Mouse (Mus musculus): ENCODE measurements around the gene Chchd2.

DNA sequence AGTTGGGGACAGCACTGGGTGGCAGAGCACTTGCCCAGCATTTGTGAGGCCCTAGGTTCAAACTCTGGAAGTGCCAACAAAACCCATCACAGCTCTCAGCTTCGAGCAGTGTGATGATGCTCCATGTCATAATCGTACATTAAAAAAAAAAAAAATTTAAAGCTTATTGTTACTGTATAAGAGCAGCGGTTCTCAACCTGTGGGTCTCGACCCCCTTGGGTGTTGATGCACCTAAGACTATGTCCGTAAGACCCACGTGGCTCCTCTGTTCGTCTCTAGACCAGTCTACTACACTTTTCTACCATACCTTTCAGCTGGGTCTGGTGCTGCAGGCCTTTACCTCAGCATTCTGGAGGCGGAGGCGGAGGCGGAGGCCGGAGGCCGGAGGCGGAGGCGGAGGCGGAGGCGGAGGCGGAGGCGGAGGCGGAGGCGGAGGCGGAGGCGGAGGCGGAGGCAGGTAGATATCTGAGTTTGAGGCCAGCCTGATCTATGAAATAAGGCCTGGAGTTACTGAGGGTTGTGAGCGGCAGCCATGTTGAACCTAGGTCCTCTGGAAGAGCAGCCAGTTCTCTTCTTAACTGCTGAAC is 30.9 kb upstream of the Chchd2 start:
- TF ChIP-seq CTCF (IDR thresholded peaks at IDR 0.05; ENCODE audit: extremely low read depth, insufficient read length, insufficient replicate concordance, low read depth, low read length) (no peak), POLR2A (IDR thresholded peaks at IDR 0.05; ENCODE audit: low read depth, low read length) (no peak)

Data from small intestine, adult 2 months (tissue).